ENCODE assay signal across 9 mouse cellular contexts in the genomic region with DNA sequence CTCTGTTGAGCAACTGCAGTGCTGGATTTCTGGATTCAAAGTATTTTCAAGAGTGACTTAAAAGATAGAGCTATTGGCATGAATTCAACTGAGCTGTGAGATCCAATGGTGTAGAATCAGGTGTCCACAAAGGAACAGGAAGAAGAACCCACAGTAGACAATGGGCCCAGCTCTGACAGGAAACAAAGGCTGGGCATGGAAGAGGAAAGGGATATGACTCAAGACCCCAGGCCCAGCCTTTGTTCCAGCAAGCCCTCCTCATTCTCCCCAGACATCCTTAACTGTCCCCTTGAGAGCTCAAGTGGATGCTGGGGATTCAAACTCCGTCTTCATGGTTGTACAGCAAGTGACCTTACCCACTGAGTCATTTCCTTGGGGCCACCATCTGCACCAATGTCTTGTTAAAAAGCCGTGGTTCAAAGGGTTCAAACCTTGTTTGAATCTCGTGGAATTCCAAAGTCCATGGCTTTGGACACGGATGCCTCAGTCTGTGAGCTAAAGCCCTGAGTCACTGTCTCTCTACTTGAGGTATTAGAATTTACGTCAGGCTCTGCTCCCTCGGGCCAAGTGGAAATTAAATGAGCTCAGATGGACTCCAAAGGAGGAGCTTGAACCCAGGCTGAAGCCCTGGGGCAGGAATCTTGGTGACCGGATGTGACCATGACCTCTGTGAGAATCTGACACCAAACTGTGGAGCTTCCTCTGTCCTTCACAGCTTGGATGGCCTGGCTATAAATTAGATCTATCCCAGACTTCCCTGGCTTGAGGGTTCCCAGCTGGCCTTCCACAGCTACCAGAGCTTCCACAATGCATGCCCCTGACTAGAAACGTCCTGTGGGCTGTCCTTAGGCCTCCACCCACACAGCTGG. TPM values are rescaled to one million over a fixed set of nuclear protein-coding genes. Genes with fewer than 3 reads are reported as not detected.
DNase-seq lines count a peak whose midpoint lies in the region; ATAC-seq and TF ChIP-seq lines count a peak whose summit lies in the region.
"Had no signal": no experiment of that assay in that cellular context is flagged by ENCODE, and none has a peak within 500 bp of the region (broad histone marks: within the 10 kb centered on the region; RNA-seq: fewer than 3 reads in every experiment).

No protein-coding gene starts in this region.

- H3K27ac ChIP-seq in left cerebral cortex, adult 2 months, result peak overlapping the region; percentile 28
- H3K27ac ChIP-seq in embryonic facial prominence, embryonic 13.5 days, result peak overlapping the region; percentile 68
- no peak overlapping the region for H3K27ac ChIP-seq in cerebellum, adult 2 months (ENCODE audit: insufficient read depth, low read length)

- H3K4me2 ChIP-seq in embryonic facial prominence, embryonic 13.5 days, result no peak overlapping the region

- H3K36me3 ChIP-seq in embryonic facial prominence, embryonic 13.5 days, result peaks cover 99% of the 10 kb centered on the region
- H3K36me3 ChIP-seq: G1E had no signal

- no peak overlapping the region for H3K9ac ChIP-seq in embryonic facial prominence, embryonic 13.5 days

- ATAC-seq in embryonic facial prominence, embryonic 13.5 days (ENCODE audit: insufficient number of reproducible peaks, insufficient read depth, low FRiP score, low TSS enrichment, low read depth), result no peak

- H3K4me3 ChIP-seq in left cerebral cortex, adult 2 months, result no peak overlapping the region
- no peak overlapping the region for H3K4me3 ChIP-seq in embryonic facial prominence, embryonic 13.5 days
- no peak overlapping the region for H3K4me3 ChIP-seq in cerebellum, adult 2 months (replicated peaks; ENCODE audit: insufficient read depth, low read depth, low read length)

- peaks cover 5% of the 10 kb centered on the region for H3K4me1 ChIP-seq in embryonic facial prominence, embryonic 13.5 days
- H3K4me1 ChIP-seq in cerebellum, adult 2 months (ENCODE audit: control insufficient read depth, insufficient read depth, low read length), result no peaks in the 10 kb centered on the region; the same call in 1 of the 2 replicates

- H3K27me3 ChIP-seq in embryonic facial prominence, embryonic 13.5 days, result no peaks in the 10 kb centered on the region
- no peaks in the 10 kb centered on the region for H3K27me3 ChIP-seq in cerebellum, adult 2 months (ENCODE audit: control insufficient read depth, insufficient read depth, low read length)

- intact Hi-C loops in left cerebral cortex, adult 2 months (cut with DNase I), result no loop called here
- intact Hi-C loops in left cerebral cortex, postnatal 4 days (cut with DNase I), result no loop called here
- intact Hi-C loops in left cerebral cortex, postnatal 25 days (cut with DNase I), result no loop called here

- DNase-seq in left cerebral cortex, adult 2 months (ENCODE audit: extremely low spot score in 1 of 2, low spot score in 2 of 2), result no peak
- DNase-seq in left cerebral cortex, postnatal 4 days, result no peak
- peak; percentile 60 to 79 for DNase-seq in kidney, adult 8-10 months
- DNase-seq in lung, postnatal 36 days, result peak; percentile 69
- no peak for DNase-seq in cerebellum, adult 2 months
- no peak for DNase-seq in left cerebral cortex, postnatal 25 days (ENCODE audit: low spot score in 2 of 2)
- no peak for DNase-seq in urinary bladder, postnatal 36 days (ENCODE audit: low spot score in 2 of 2)

- no peak for TF ChIP-seq CTCF in left cerebral cortex, adult 2 months (IDR thresholded peaks at IDR 0.05)
- TF ChIP-seq CTCF in cerebellum, adult 2 months (IDR thresholded peaks at IDR 0.05; ENCODE audit: borderline replicate concordance, insufficient read depth, low read depth, low read length), result no peak

- TF ChIP-seq POLR2A in cerebellum, adult 2 months (IDR thresholded peaks at IDR 0.05; ENCODE audit: borderline replicate concordance, insufficient read depth, low read length), result no peak

- WGBS in embryonic facial prominence, embryonic 13.5 days, result 55% methylated on average over 8 of the region's 8 CpGs
- 81% methylated on average over 8 of the region's 8 CpGs for WGBS in cerebellum, adult 2 months

- H3K9me3 ChIP-seq in embryonic facial prominence, embryonic 13.5 days, result no peaks in the 10 kb centered on the region
- H3K9me3 ChIP-seq: G1E had no signal

RNA-seq across cellular contexts. Expression of gene Sparc, which starts 17.1 kb away (rescaled TPM):
- 100 to 1,000 TPM; 177 to 202 TPM for total RNA-seq in left cerebral cortex, adult 2 months (2021)
- 100 to 1,000 TPM; 228 to 243 TPM for total RNA-seq in left cerebral cortex, postnatal 4 days (2021)
- 1,239 and 1,279 TPM in 2 replicates for polyA plus RNA-seq in embryonic facial prominence, embryonic 13.5 days (2015; fragmentation: Nextera tagmentation; extraction: Ambion mirVana)
- 1,317 and 1,324 TPM in 2 replicates for polyA plus RNA-seq in cerebellum, adult 2 months (2012; rRNA removed)
- 100 to 1,000 TPM; 275 to 297 TPM for total RNA-seq in left cerebral cortex, postnatal 25 days (2021)
- polyA plus RNA-seq: G1E had no signal

RNA-seq across cellular contexts. Expression of gene Atox1, which starts 55.2 kb away (rescaled TPM):
- total RNA-seq in left cerebral cortex, adult 2 months (2021), result 10 to 100 TPM; 87.0 to 97.9 TPM
- 100 to 1,000 TPM; 124 to 130 TPM for total RNA-seq in left cerebral cortex, postnatal 4 days (2021)
- 386 and 443 TPM in 2 replicates for polyA plus RNA-seq in embryonic facial prominence, embryonic 13.5 days (2015; fragmentation: Nextera tagmentation; extraction: Ambion mirVana)
- polyA plus RNA-seq in cerebellum, adult 2 months (2012; rRNA removed), result 203 and 218 TPM in 2 replicates
- total RNA-seq in left cerebral cortex, postnatal 25 days (2021), result 100 to 1,000 TPM in 1 of 2 experiments, 10 to 100 TPM in 1; 98.7 to 111 TPM

Comparison
In these comparisons a context has a peak if more than half of its experiments do, and no peak if none do; other contexts are left out.
1. DNase-seq: peak in kidney, adult 8-10 months (2 of 2) and lung, postnatal 36 days (single experiment); none in left cerebral cortex, adult 2 months (0 of 2), left cerebral cortex, postnatal 4 days (single experiment), cerebellum, adult 2 months (0 of 2), left cerebral cortex, postnatal 25 days (0 of 2) and urinary bladder, postnatal 36 days (0 of 2).